ENCODE assay signal across 31 mouse cellular contexts in genomic region chr11:68739509-68739908, GRCm38 (mm10).
"Had no signal": no experiment of that assay in that cellular context is flagged by ENCODE, and none has a peak within 500 bp of the region (broad histone marks: within the 10 kb centered on the region; RNA-seq: fewer than 3 reads in every experiment).

No protein-coding gene starts in this region.

- H3K4me3 ChIP-seq: left cerebral cortex, adult 2 months; limb, embryonic 10.5 days; limb, embryonic 12.5 days; limb, embryonic 13.5 days; limb, embryonic 15.5 days; liver, embryonic 12.5 days; liver, embryonic 13.5 days; liver, embryonic 15.5 days; lung, embryonic 15.5 days; midbrain, embryonic 10.5 days; midbrain, embryonic 12.5 days; midbrain, embryonic 13.5 days; myocyte; neural tube, embryonic 12.5 days had no signal

- H3K27me3 ChIP-seq: limb, embryonic 12.5 days; limb, embryonic 13.5 days; limb, embryonic 15.5 days; liver, embryonic 12.5 days; liver, embryonic 13.5 days; liver, embryonic 15.5 days; lung, embryonic 15.5 days; midbrain, embryonic 12.5 days; midbrain, embryonic 13.5 days; neural tube, embryonic 12.5 days had no signal

- H3K4me1 ChIP-seq: limb, embryonic 10.5 days; limb, embryonic 13.5 days; limb, embryonic 15.5 days; liver, embryonic 12.5 days; liver, embryonic 13.5 days; liver, embryonic 15.5 days; lung, embryonic 15.5 days; midbrain, embryonic 10.5 days; midbrain, embryonic 12.5 days; midbrain, embryonic 13.5 days; neural tube, embryonic 12.5 days had no signal

- H3K9ac ChIP-seq: limb, embryonic 12.5 days; limb, embryonic 13.5 days; limb, embryonic 15.5 days; liver, embryonic 12.5 days; liver, embryonic 13.5 days; liver, embryonic 14.5 days; liver, embryonic 15.5 days; liver, postnatal 0 days; lung, embryonic 14.5 days; lung, embryonic 15.5 days; midbrain, embryonic 12.5 days; midbrain, embryonic 13.5 days; neural tube, embryonic 12.5 days had no signal

- DNase-seq: left cerebral cortex, postnatal 4 days; liver; liver, embryonic 13.5 days; liver, postnatal 0 days; lung, adult 18-20 months; lung, adult 2 months; lung, embryonic 14.5 days; lung, postnatal 10 days; lung, postnatal 14 days; lung, postnatal 36 days; lung, postnatal 4 days; midbrain, embryonic 14.5 days had no signal

- H3K4me2 ChIP-seq: limb, embryonic 12.5 days; limb, embryonic 13.5 days; limb, embryonic 15.5 days; liver, embryonic 11.5 days; liver, embryonic 12.5 days; liver, embryonic 13.5 days; liver, embryonic 15.5 days; lung, embryonic 14.5 days; lung, embryonic 15.5 days; midbrain, embryonic 11.5 days; midbrain, embryonic 12.5 days; midbrain, embryonic 13.5 days; neural tube, embryonic 12.5 days had no signal

- H3K9me3 ChIP-seq: limb, embryonic 10.5 days; limb, embryonic 12.5 days; limb, embryonic 13.5 days; limb, embryonic 15.5 days; liver, embryonic 12.5 days; liver, embryonic 13.5 days; liver, embryonic 15.5 days; lung, embryonic 15.5 days; midbrain, embryonic 10.5 days; midbrain, embryonic 12.5 days; midbrain, embryonic 13.5 days; neural tube, embryonic 12.5 days had no signal

- H3K27ac ChIP-seq: left cerebral cortex, adult 2 months; limb, embryonic 10.5 days; limb, embryonic 12.5 days; limb, embryonic 13.5 days; limb, embryonic 15.5 days; liver, embryonic 12.5 days; liver, embryonic 13.5 days; liver, embryonic 14.5 days; liver, embryonic 15.5 days; lung, embryonic 15.5 days; macrophage; midbrain, embryonic 10.5 days; midbrain, embryonic 12.5 days; midbrain, embryonic 13.5 days; neural tube, embryonic 12.5 days had no signal

- ATAC-seq: liver, embryonic 12.5 days; liver, postnatal 0 days; lung, postnatal 0 days; midbrain, embryonic 13.5 days; midbrain, embryonic 16.5 days had no signal
